Mouse (Mus musculus): ENCODE measurements around the gene Gprc5a.

The Gprc5a gene

GRCm38 (mm10) chr6:135065236-135065957 lies at the start of gene Gprc5a:
TSS of gene Gprc5a (plus strand) at chr6:135065651.
- peak; percentile 73 for DNase-seq

- DNase-seq, result no peak
These were observed 48.2 kb upstream of the Gprc5a start for GRCm38 (mm10) chr6:135017211-135017610.

GRCm38 (mm10) chr6:135019564-135019963 lies 45.9 kb upstream of the Gprc5a start:
- no peak for DNase-seq

GRCm38 (mm10) chr6:135021633-135022032 lies 43.8 kb upstream of the Gprc5a start:
- no peak for DNase-seq

- no peak for DNase-seq
These were observed 42.1 kb upstream of the Gprc5a start for GRCm38 (mm10) chr6:135023379-135023778.

GRCm38 (mm10) chr6:135024781-135025420 lies 40.5 kb upstream of the Gprc5a start:
- DNase-seq, result no peak

- peak; percentile 27 for DNase-seq
These were observed 39.2 kb upstream of the Gprc5a start for GRCm38 (mm10) chr6:135026232-135026631.

GRCm38 (mm10) chr6:135026755-135027154 lies 38.7 kb upstream of the Gprc5a start:
- no peak for DNase-seq

- DNase-seq, result peak; percentile 49
These were observed 36.2 kb upstream of the Gprc5a start for GRCm38 (mm10) chr6:135029246-135029645.

GRCm38 (mm10) chr6:135038674-135039073 lies 26.8 kb upstream of the Gprc5a start:
- DNase-seq, result no peak

- DNase-seq, result peak; percentile 16
These were observed 25.1 kb upstream of the Gprc5a start for GRCm38 (mm10) chr6:135040275-135040871.

- no peak for DNase-seq
These were observed 23.5 kb upstream of the Gprc5a start for GRCm38 (mm10) chr6:135041930-135042329.

- DNase-seq, result no peak
These were observed 18.2 kb upstream of the Gprc5a start for GRCm38 (mm10) chr6:135047276-135047675.

GRCm38 (mm10) chr6:135048509-135048908 lies 16.9 kb upstream of the Gprc5a start:
- no peak for DNase-seq

GRCm38 (mm10) chr6:135048956-135049355 lies 16.5 kb upstream of the Gprc5a start:
- DNase-seq, result peak; percentile 33

- no peak for DNase-seq
These were observed 11.7 kb upstream of the Gprc5a start for GRCm38 (mm10) chr6:135053789-135054188.

- DNase-seq, result no peak
These were observed 9.6 kb upstream of the Gprc5a start for GRCm38 (mm10) chr6:135055882-135056281.

- no peak for DNase-seq
These were observed 4.7 kb upstream of the Gprc5a start for GRCm38 (mm10) chr6:135060728-135061127.

- no peak for DNase-seq
These were observed 830 bp upstream of the Gprc5a start for GRCm38 (mm10) chr6:135064621-135065020.

GRCm38 (mm10) chr6:135066795-135067445 lies 1.5 kb downstream of the Gprc5a start:
- DNase-seq, result no peak

- no peak for DNase-seq
These were observed 2.8 kb downstream of the Gprc5a start for GRCm38 (mm10) chr6:135068221-135068620.

GRCm38 (mm10) chr6:135069856-135070255 lies 4.4 kb downstream of the Gprc5a start:
- DNase-seq, result no peak

GRCm38 (mm10) chr6:135070347-135070746 lies 4.9 kb downstream of the Gprc5a start:
- no peak for DNase-seq

Measured in kidney, postnatal 10 days (tissue).